Mouse (Mus musculus) cerebellum, adult 2 months (tissue): Measurements from ENCODE around the gene Klf13.

Source experiments
- CTCF ChIP-seq: fragments of 200-500 bp; IDR thresholded peaks from 2 replicates; pipeline ENCODE4 v1.5.1; 2011; ENCODE audit warnings: low read depth, mild to moderate bottlenecking, control low read depth, low read length, moderate library complexity, borderline replicate concordance; ENCODE audit not compliant: insufficient read depth
- POLR2A ChIP-seq: fragments of 200-500 bp; IDR thresholded peaks from 2 replicates; pipeline ENCODE4 v1.6.1; 2011; ENCODE audit warnings: low read length, control low read depth, borderline replicate concordance; ENCODE audit not compliant: insufficient read depth

DNA sequence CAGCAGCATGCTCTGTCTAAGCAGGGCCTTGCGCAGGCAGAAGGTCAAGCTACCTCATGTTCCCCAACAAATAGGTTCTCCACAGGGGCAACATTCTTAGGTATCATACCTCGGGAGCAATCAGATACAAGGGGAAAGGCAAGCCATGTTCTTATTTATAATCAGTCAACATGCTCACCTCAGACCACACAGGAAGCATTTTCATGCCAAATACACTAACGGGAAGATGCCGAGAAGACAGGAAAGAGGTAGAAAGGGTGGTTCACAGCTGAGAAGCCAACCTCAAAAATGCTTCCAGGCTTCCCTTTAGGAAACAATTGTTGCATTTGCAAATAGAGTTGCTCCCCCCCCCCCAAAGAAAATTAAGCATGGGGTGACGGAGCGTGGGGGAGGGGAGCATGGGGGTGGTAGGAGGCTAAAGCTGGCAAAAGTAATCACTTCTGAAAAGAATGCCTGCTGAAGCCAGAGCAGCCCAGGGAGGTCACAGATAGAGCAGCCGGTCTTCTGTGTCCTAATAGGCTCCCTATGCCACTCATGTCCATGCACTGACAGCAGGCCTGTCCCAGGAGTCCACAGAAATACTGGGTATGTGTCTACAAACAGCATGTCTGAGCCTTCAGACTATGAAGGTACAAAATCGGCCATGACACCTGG, 16.7 kb downstream of the Klf13 start:
- TF ChIP-seq CTCF: no peak
- TF ChIP-seq POLR2A: no peak
